Mouse (Mus musculus) megakaryocyte, embryonic 14.5 days (primary cell): ENCODE results near the gene Orai1.

Experiments
- FLI1 ChIP-seq: IDR thresholded peaks from 2 replicates; pipeline ENCODE4 v1.6.1; 2012; ENCODE audit warnings: low read length, inconsistent platforms, mixed read lengths
- GATA1 ChIP-seq: IDR thresholded peaks from 3 replicates; pipeline ENCODE4 v1.6.1; 2012; ENCODE audit warnings: mixed read lengths, low read length, inconsistent platforms, borderline replicate concordance

DNA sequence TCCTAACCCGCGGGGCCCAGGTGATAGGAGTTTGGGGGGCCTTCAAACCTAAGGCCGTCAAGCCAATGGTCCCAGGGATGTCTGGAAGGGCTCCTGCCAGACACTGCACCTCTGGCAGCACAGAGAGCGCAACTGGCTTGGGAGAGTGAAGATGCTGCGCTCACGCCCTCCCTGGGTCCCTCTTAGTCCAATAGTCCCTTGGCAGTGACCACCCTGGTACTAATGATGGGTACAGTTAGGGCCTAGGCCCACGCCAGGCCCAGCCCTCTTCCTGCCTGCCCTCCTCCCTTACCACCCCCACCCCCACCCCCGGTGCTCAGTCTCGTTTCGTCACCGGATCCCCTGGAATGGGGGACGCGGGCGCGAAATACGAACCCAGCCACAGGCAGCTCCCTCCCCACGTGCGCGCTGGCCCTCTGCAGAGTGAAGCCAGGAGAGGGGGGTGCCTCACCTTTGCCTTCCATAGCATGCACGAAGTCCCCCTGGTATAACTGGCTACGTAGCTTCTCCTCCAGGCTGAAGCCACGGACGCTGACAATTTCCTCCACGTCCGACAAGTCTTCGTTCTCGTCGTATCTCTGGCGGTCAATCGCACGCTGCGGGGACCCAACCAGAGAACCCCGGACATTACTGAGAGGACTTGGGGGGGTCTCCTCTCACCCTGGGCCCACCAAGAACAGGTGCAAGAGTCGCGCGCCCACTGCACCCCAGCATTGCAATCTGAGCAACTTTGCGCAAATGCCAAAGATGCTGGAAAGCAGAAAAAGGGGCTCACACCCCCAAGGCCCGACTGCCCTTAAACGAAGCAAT, 27.5 kb upstream of the Orai1 start:
- TF ChIP-seq FLI1 (no peak), GATA1 (no peak)
